Mouse (Mus musculus) retina, adult 2 months (tissue): ENCODE measurements around the gene Opa3.
"Not testable (repeated sequence)": the region's sequence is repeated elsewhere in the genome, so short reads cannot be mapped to it uniquely, and the experiment has no call there.

ENCODE experiments used
- DNase-seq: peaks from one replicate; pipeline ENCODE4 v3.0.0-alpha.2; 2012; ENCODE audit warnings: low read depth, low spot score

Gene Opa3

GRCm38 (mm10) chr7:19281680-19282304 lies 53.7 kb downstream of the Opa3 start:
- not testable (repeated sequence) for DNase-seq

DNA sequence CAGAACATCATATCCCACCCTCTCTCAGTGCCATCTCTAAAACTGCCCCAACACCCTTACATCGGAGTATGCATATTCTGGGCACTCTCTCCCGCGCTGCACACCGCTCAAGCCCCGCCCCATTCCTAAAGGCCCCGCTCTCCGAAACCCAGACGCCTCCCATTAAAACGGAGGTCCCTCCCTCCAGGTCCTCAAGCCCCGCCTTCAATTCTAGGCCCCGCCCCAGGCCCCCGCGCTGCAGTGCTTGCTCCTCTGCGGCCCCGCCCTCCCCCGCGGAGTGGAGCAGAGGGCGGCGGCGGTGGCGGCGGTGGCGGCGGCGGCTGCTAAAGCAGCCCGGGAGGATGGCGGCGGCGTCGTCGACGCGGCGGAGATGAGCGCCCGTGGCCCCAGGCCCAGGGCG lies 54.3 kb downstream of the Opa3 start, which contains the start of gene Rtn2:
Gene Rtn2, plus strand, starts transcription at position 240 of the 400 bp plus-strand sequence.
- peak; percentile 85 for DNase-seq

GRCm38 (mm10) chr7:19282791-19283405 lies 54.8 kb downstream of the Opa3 start:
- no peak for DNase-seq

- DNase-seq: no peak
Measured at GRCm38 (mm10) chr7:19283406-19283804, 55.3 kb downstream of the Opa3 start.

- DNase-seq: no peak
Measured at GRCm38 (mm10) chr7:19284763-19285162, 56.6 kb downstream of the Opa3 start.

GRCm38 (mm10) chr7:19290969-19291596 lies 62.9 kb downstream of the Opa3 start:
- DNase-seq: no peak

GRCm38 (mm10) chr7:19295503-19296185 lies 67.5 kb downstream of the Opa3 start:
- peak; percentile 86 for DNase-seq

- DNase-seq: no peak
Measured at GRCm38 (mm10) chr7:19297034-19297433, 68.9 kb downstream of the Opa3 start.

GRCm38 (mm10) chr7:19297794-19298193 lies 69.7 kb downstream of the Opa3 start:
- DNase-seq: no peak

- peak; percentile 37 for DNase-seq
Measured at GRCm38 (mm10) chr7:19299194-19299593, 71.1 kb downstream of the Opa3 start.

DNA sequence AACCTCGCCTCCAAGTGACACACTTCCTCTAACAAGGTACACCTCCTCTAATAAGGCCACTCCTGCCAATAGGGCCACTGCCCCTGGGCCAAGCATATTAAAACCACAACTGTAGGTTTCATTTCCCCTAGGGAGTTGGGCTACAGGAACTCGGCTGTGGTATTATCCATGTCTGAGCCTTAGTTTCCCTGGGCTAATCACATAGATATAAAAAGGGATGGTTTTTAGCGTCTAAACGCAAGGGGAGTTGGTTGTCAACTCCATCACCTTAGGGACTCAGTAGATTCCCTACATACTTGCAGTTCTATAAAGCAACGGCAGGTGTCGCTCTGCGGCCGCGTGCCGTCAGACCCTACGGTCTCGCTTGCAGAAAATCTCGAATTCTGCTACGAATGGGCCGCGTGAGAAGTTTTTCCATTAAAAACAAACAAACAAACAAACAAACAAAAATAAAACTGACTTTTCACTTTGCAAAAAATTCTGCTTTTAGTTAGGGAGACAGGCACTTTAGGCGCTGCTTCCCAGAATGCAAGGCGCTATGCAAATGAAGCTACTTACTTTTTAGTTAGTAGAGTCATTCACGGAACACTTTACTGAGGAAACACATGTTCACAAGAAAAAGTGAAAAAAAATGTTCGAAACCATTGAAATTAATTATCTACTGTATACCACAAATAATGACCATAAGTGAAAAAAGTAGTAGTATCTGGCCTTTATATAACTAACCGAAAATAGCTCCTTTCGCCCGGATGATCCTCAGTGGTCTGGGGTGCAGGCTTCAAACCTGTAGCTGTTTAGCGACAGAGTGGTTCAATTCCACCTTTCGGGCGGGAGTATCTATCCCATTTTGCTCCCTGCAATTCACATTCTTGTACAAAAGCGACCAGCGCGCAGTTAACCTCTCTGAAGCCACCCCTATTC lies 72.6 kb downstream of the Opa3 start:
- peak; percentile 82 for DNase-seq

- DNase-seq: no peak
Measured at GRCm38 (mm10) chr7:19301461-19302263, 73.5 kb downstream of the Opa3 start.

DNA sequence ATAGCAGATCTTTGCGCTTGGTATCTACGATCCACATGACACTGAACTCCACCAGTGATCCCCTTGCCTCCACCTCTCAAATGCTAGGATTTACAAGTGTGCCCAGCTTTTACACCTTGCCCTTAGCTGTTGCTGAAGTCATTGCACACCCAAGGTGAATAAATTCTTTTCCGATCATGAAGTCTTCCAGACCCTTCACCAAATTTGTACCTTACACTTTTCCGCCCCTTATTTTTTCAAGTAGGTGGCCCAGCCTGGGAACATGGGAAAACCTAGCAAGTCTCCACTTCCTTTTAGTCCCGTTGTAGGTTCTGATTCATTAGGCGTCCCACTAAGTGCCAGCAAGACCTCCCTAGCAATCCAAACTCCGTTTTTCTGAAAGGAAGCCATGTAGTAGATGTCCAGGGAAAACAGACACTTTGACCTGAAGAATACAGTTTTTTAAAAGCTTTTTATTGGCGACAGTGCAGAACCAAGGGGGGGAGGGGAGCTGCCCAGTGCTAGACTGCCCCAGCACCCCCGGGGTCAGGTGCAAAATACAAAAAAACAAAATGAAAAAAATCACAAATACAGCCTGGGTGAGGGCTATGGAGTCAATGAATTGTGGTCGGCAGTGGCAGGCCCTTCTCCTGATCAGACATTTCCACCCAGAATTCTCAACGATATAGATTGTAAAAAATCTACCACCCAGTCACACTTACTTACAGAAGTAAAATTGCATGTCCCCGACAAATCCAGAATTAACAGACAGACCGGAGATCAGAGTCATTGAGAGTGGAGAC lies 74.3 kb downstream of the Opa3 start:
- DNase-seq: no peak

DNA sequence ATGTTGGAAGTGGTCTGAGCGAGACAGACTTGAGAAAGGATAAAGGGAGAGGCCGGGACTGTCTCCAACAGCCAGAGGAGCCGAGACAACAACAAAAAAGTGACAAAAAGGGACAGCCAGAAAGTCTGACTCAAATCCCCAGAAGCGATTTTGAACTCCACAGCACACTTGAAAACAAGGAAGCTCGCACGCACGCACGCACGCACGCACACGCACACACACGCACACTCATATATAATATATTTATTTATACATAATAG lies 74.8 kb downstream of the Opa3 start:
- no peak for DNase-seq

DNA sequence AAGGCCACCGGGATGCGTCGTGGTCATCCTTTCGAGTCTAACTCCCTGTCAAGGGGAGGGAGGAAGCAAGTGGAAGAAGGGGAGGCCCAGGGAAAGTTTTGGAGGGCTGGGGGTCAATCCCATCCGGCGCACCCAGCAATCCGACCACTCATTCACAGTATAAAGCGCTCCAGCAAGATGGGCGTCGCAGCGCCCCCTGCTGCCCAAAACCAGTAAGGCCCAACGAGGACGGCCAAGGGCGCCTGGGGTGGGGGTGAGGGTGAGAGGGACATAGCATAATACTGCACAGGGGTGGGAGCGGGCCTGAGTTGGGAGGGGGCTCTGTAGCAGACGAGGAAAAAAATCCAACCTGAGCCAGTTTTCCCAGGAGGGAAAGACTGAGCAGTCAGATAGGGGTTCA lies 75.6 kb downstream of the Opa3 start:
- DNase-seq: no peak

- DNase-seq: no peak
Measured at GRCm38 (mm10) chr7:19304501-19305412, 76.6 kb downstream of the Opa3 start.

DNA sequence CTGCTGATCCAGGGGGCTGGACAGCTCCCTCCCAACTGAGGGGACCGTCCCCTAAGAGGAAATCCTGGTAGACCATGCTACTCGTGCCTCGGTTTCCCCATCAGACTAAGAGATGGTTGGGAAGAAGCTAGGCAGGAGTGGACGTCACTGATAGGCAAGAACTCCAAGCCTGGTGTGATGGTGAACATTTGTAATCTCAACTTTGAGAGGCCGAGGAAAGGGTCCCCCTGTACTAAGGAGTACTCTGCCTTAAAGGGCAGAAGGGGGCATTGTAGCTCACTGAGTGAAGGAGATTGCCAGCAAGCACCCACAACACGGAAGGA lies 77.2 kb downstream of the Opa3 start:
- DNase-seq: no peak
